In genomic region chr8:70001176-70001891, GRCm38 (mm10) we compare ENCODE assay signal across 8 mouse cellular contexts. TPM values are rescaled to one million over a fixed set of nuclear protein-coding genes. Genes with fewer than 3 reads are reported as not detected.
DNase-seq lines count a peak whose midpoint lies in the region; ATAC-seq and TF ChIP-seq lines count a peak whose summit lies in the region.

No protein-coding gene starts in this region.

- no peak for TF ChIP-seq POLR2A in olfactory bulb, adult 2 months (IDR thresholded peaks at IDR 0.05; ENCODE audit: insufficient read depth, low read depth, low read length)

- peak overlapping the region; percentile 33 for H3K4me3 ChIP-seq in lung, embryonic 16.5 days (ENCODE audit: low read length)
- no peak overlapping the region for H3K4me3 ChIP-seq in olfactory bulb, adult 2 months (ENCODE audit: insufficient read depth, low read depth, low read length)

- H3K27me3 ChIP-seq in lung, embryonic 16.5 days (ENCODE audit: control insufficient read depth, insufficient read depth, low read depth, low read length) = no peaks in the 10 kb centered on the region

- 2% methylated on average over 16 of the region's 16 CpGs for WGBS in lung, embryonic 16.5 days
- WGBS in olfactory bulb, adult 2 months = 13% methylated on average over 16 of the region's 16 CpGs

- no peaks in the 10 kb centered on the region for H3K36me3 ChIP-seq in lung, embryonic 16.5 days (ENCODE audit: control insufficient read depth, insufficient read depth, low read length)

- peaks cover 3% of the 10 kb centered on the region for H3K4me1 ChIP-seq in lung, embryonic 16.5 days (replicated peaks; ENCODE audit: control insufficient read depth, insufficient read depth, low read length)
- H3K4me1 ChIP-seq in olfactory bulb, adult 2 months (ENCODE audit: control insufficient read depth, insufficient read depth, low read length) = peaks cover 5% of the 10 kb centered on the region; the same call in 1 of the 2 replicates

- H3K4me2 ChIP-seq in lung, embryonic 16.5 days (ENCODE audit: low read depth, low read length) = peak overlapping the region; percentile 61

- peak; percentile 77 for ATAC-seq in lung, embryonic 16.5 days (ENCODE audit: low read depth)

- H3K27ac ChIP-seq in lung, embryonic 16.5 days (ENCODE audit: low read length) = peak overlapping the region; percentile 96
- H3K27ac ChIP-seq in olfactory bulb, adult 2 months (ENCODE audit: insufficient read depth, low read depth, low read length) = no peak overlapping the region

- TF ChIP-seq CTCF in olfactory bulb, adult 2 months (IDR thresholded peaks at IDR 0.05; ENCODE audit: insufficient read depth, low read depth, low read length) = peak; percentile 56

- DNase-seq in 3T3-L1 (ENCODE audit: low read depth, low spot score) = peak; percentile 90
- DNase-seq in Muller cell, postnatal 12 days (ENCODE audit: inconsistent ontology term) = peak; percentile 84
- peak; percentile 77 for DNase-seq in embryo, embryonic 10 days (ENCODE audit: low spot score)
- peak; percentile 70 to 85 for DNase-seq in heart, adult 18-20 months
- peak; percentile 61 for DNase-seq in kidney, adult 18-20 months
- peak; percentile 55 for DNase-seq in urinary bladder, adult 2 months (ENCODE audit: low spot score)

- no peaks in the 10 kb centered on the region for H3K9me3 ChIP-seq in lung, embryonic 16.5 days (ENCODE audit: control insufficient read depth, low read length)

- H3K9ac ChIP-seq in lung, embryonic 16.5 days (ENCODE audit: low read length) = peak overlapping the region; percentile 62

RNA-seq across cellular contexts. Expression of gene Gatad2a, which starts 5.2 kb away (rescaled TPM):
- total RNA-seq in heart, adult 18-20 months (2021) = 10 to 100 TPM; 30.6 to 32.7 TPM
- 41.6 and 42.1 TPM in 2 replicates for polyA plus RNA-seq in lung, embryonic 16.5 days (2015; fragmentation: Nextera tagmentation; extraction: Ambion mirVana)
- polyA plus RNA-seq in olfactory bulb, adult 2 months (2012; ENCODE audit: insufficient read depth, insufficient read length, low replicate concordance, missing spikeins) = not detected in 2 replicates
- polyA plus RNA-seq in urinary bladder, adult 2 months (2012; rRNA removed) = 28.8 and 38.7 TPM in 2 replicates

RNA-seq across cellular contexts. Expression of gene Mau2, which starts 41.2 kb away (rescaled TPM):
- 10 to 100 TPM; 30.7 to 32.2 TPM for total RNA-seq in heart, adult 18-20 months (2021)
- 54.0 and 55.1 TPM in 2 replicates for polyA plus RNA-seq in lung, embryonic 16.5 days (2015; fragmentation: Nextera tagmentation; extraction: Ambion mirVana)
- polyA plus RNA-seq in olfactory bulb, adult 2 months (2012; ENCODE audit: insufficient read depth, insufficient read length, low replicate concordance, missing spikeins) = not detected in 2 replicates
- polyA plus RNA-seq in urinary bladder, adult 2 months (2012; rRNA removed) = 49.6 and 57.8 TPM in 2 replicates

RNA-seq across cellular contexts. Expression of gene Sugp1, which starts 41.3 kb away (rescaled TPM):
- total RNA-seq in heart, adult 18-20 months (2021) = 10 to 100 TPM; 15.8 to 17.6 TPM
- polyA plus RNA-seq in lung, embryonic 16.5 days (2015; fragmentation: Nextera tagmentation; extraction: Ambion mirVana) = 43.1 and 44.1 TPM in 2 replicates
- not detected in 2 replicates for polyA plus RNA-seq in olfactory bulb, adult 2 months (2012; ENCODE audit: insufficient read depth, insufficient read length, low replicate concordance, missing spikeins)
- polyA plus RNA-seq in urinary bladder, adult 2 months (2012; rRNA removed) = 15.4 and 20.6 TPM in 2 replicates

Comparison
In these comparisons a context has a peak if more than half of its experiments do, and no peak if none do; other contexts are left out.
1. RNA of gene Gatad2a, which starts 5.2 kb away (polyA plus RNA-seq): 41.6 to 42.1 TPM in lung, embryonic 16.5 days and 28.8 to 38.7 TPM in urinary bladder, adult 2 months; not detected in olfactory bulb, adult 2 months; every median in the first group is over 10 times any median in the second.
2. Peak in every context shown above with its lines, with median percentiles within 50 percentile points of each other: DNase-seq.